Mouse (Mus musculus) intestine, embryonic 15.5 days (tissue): ENCODE results near the gene Ddx55. TPM values are rescaled to one million over a fixed set of nuclear protein-coding genes. Genes with fewer than 3 reads are reported as not detected.

ENCODE experiments used
- ATAC-seq: fragments of 200-750 bp; cut with Nextera tagmentation; 2 replicates; pipeline ENCODE4 v1.8.0; 2017; ENCODE audit warnings: moderate TSS enrichment, moderate library complexity
- H3K27ac ChIP-seq: fragments of 300-500 bp; sonication (generic); 2 replicates; pipeline ENCODE4 v1.5.1; 2015; ENCODE audit warnings: mild to moderate bottlenecking, inconsistent platforms
- H3K27me3 ChIP-seq: fragments of 300-500 bp; sonication (generic); replicated peaks from 2 replicates; pipeline ENCODE4 v1.6.1; 2015; ENCODE audit warnings: inconsistent platforms
- H3K36me3 ChIP-seq: fragments of 300-500 bp; sonication (generic); 2 replicates; pipeline ENCODE4 v1.6.1; 2015; ENCODE audit warnings: inconsistent platforms
- H3K4me1 ChIP-seq: fragments of 300-500 bp; sonication (generic); replicated peaks from 2 replicates; pipeline ENCODE4 v1.6.1; 2015; ENCODE audit warnings: inconsistent platforms
- H3K4me2 ChIP-seq: fragments of 300-500 bp; sonication (generic); replicated peaks from 2 replicates; pipeline ENCODE4 v1.6.1; 2015; ENCODE audit warnings: mild to moderate bottlenecking, inconsistent platforms
- H3K4me3 ChIP-seq: fragments of 300-500 bp; sonication (generic); replicated peaks from 2 replicates; pipeline ENCODE4 v1.5.1; 2015; ENCODE audit warnings: inconsistent platforms
- H3K9ac ChIP-seq: fragments of 300-500 bp; sonication (generic); 2 replicates; pipeline ENCODE4 v1.6.1; 2015; ENCODE audit warnings: inconsistent platforms
- H3K9me3 ChIP-seq: fragments of 300-500 bp; sonication (generic); 2 replicates; pipeline ENCODE4 v1.6.1; 2016; ENCODE audit warnings: inconsistent platforms
- WGBS: fragments of 180-500 bp; shearing (Covaris S2); methylation state at CpG from one replicate; pipeline ENCODE4 v1.1.7; 2015; 5-methylcytosine and 5-hydroxymethylcytosine counted together
- polyA plus RNA-seq: library from polyadenylated mRNA; unstranded; fragments of >200 nt; fragmentation: Nextera tagmentation; extraction: Ambion mirVana; gene quantifications from 2 replicates; pipeline ENCODE4 v1.2.1, GENCODE M21; 2015

The Ddx55 gene
- polyA plus RNA-seq, result 13.9 and 15.9 TPM in 2 replicates

DNA sequence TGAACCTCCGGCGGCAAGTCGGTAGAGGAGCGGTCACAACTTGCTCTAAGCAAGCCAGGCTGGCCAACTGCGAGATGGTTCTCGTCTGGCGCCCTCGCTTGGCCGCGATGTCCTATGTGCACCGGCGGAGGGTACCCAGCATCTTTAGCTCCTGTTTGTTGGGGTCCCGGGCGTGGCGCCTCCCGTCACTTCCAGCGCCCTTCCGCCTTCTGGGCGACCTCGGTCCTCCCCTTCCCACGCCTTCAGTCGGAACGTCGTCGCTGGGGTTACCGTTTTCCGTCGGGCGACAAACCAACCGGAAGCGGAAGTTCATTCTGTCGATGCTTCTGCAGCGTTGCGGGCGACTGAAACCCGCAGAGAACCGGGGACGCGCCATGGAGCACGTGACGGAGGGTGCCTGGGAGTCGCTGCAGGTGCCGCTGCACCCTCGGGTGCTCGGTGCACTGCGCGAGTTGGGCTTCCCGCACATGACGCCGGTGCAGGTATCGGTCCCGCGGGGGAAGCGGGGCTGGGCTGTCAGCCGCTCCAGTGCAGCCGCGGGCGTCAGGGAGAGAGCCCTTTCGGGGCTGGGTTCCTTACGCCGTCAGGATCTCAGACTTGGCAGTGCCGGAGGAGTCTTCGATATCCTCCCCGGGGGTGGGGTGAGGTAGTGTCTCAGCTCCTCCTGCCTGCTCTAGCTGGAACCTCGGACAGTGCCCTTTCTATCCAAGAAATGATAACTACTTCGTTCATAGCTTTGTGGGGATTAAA, at the start of gene Ddx55:
TSS of gene Ddx55 (plus strand) at position 307 of the 750 bp plus-strand sequence.
- Histone ChIP-seq H3K4me1 (peaks cover 3% of the 10 kb centered on the region; the same call in 1 of the 2 replicates), H3K4me3 (peak within 1 kb of the TSS; percentile 98), H3K27ac (peak within 1 kb of the TSS; percentile 82), H3K4me2 (peak within 1 kb of the TSS; percentile 83), H3K27me3 (no peaks in the 10 kb centered on the region), H3K9me3 (no peaks in the 10 kb centered on the region), H3K36me3 (peaks cover 12% of the 10 kb centered on the region), H3K9ac (peak within 1 kb of the TSS; percentile 80)
- WGBS, result under 1% methylated on average over 66 of the region's 66 CpGs
- peak; percentile 90 for ATAC-seq

DNA sequence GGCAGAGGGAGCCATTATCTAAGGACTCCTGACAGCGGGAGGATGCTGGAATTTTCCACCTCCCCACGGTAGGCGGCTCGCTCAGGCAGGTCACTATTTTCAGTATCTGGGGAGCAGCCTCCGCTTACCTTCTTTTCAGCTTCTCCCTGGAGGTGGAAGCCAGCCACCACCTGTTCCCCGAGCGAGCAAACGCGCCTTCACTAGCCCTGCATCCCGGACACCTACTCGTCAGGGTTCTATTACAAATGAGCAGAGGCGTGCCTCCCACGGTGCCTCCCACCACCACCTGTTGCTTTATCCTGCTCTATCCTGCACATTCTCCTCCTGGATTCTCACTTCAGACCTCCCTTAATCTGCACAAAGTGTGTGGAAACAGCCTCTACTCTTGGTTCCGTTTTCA, 48.9 kb upstream of the Ddx55 start:
- Histone ChIP-seq H3K36me3 (no peaks in the 10 kb centered on the region), H3K9ac (no peak overlapping the region), H3K27me3 (no peaks in the 10 kb centered on the region), H3K4me3 (no peak overlapping the region), H3K9me3 (no peaks in the 10 kb centered on the region), H3K4me1 (peaks cover 10% of the 10 kb centered on the region; the same call in 1 of the 2 replicates), H3K27ac (no peak overlapping the region), H3K4me2 (no peak overlapping the region)
- 68% methylated on average over 14 of the region's 14 CpGs for WGBS
- ATAC-seq, result no peak

DNA sequence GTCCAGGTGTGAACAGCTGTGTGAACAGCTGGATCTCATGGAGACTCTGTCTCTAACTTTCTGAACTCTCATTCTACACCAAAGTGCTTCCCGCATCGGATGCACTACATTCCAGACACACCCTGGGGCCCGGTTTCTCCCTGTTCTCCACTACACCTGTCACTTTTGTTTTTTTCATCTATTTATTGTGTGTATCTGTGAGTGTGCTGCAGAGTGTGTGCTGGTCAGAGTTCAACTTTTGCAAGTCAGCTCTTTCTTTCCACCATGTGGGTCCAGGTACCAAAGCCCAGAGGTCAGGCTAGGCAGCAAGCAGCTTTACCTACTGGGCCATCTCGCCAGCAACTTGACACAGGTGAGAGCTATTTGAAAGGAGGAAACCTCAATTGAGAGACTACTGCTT, 47.4 kb upstream of the Ddx55 start:
- Histone ChIP-seq H3K4me1 (peaks cover 9% of the 10 kb centered on the region), H3K4me2 (no peak overlapping the region), H3K36me3 (no peaks in the 10 kb centered on the region), H3K9me3 (no peaks in the 10 kb centered on the region), H3K4me3 (no peak overlapping the region), H3K27me3 (no peaks in the 10 kb centered on the region), H3K9ac (no peak overlapping the region), H3K27ac (no peak overlapping the region)
- peak; percentile 65 for ATAC-seq
- WGBS, result 58% methylated on average over 4 of the region's 4 CpGs

DNA sequence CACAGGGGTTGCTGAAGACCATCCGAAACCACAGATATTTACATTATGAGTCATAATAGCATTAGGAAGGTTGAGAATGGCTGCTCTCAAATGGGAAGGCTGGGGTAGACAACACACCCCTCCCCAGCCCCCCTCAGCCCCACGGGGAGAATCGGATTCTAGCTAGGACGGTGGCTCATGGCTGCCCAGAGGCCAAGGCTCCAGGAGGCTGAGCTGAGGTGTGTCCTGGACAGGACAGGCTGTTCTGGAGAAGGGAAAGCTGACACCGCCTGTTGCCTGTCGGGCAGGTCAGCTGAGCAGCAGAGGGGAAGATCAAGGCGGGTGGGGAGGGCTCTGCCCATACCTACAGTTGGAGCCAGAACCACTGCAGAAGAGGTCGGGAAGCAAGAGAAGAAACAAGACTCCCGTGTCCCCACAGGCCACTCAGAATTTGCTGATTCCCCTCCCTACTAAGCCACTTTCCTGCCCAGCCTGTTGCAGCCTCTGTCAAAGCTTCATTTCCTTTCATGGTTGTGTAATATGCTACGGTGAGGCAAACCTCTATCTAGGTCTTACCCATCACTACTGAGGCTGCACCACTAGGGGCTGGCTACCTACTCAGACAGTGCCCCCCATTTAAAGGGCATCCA, 45.8 kb upstream of the Ddx55 start:
- H3K27me3 ChIP-seq, result no peaks in the 10 kb centered on the region
- H3K4me3 ChIP-seq, result no peak overlapping the region
- H3K9ac ChIP-seq, result no peak overlapping the region
- H3K27ac ChIP-seq, result no peak overlapping the region
- WGBS, result 29% methylated on average over 10 of the region's 10 CpGs
- ATAC-seq, result 0 out of 2 replicates have a peak, but pooled peaks have one; percentile 9
- H3K4me1 ChIP-seq, result peaks cover 9% of the 10 kb centered on the region
- H3K9me3 ChIP-seq, result no peaks in the 10 kb centered on the region
- no peaks in the 10 kb centered on the region for H3K36me3 ChIP-seq
- no peak overlapping the region for H3K4me2 ChIP-seq

DNA sequence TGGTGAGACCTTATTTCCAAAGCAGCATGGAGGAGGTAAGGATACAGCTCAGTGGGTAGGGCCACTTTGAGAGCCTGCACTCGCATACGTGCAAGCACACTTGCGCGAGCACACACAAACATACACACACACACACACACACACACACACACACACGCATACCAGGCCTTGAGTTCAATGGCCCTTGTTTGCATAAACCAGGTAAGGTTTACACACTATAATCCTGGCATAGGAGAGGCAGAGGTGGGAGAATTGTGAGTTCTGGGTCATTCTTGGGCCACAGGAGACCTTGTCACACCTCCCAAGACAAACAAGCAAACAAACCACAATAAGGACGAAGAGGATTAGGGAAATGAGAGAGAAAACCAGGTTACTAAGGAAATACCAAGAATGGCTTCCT, 43.5 kb upstream of the Ddx55 start:
- no peak overlapping the region for H3K27ac ChIP-seq
- H3K27me3 ChIP-seq, result no peaks in the 10 kb centered on the region
- H3K36me3 ChIP-seq, result peaks cover 10% of the 10 kb centered on the region; the same call in 1 of the 2 replicates
- no peak overlapping the region for H3K4me2 ChIP-seq
- H3K4me3 ChIP-seq, result no peak overlapping the region
- no peaks in the 10 kb centered on the region for H3K9me3 ChIP-seq
- H3K4me1 ChIP-seq, result peaks cover 9% of the 10 kb centered on the region
- 82% methylated on average over 6 of the region's 6 CpGs for WGBS
- no peak overlapping the region for H3K9ac ChIP-seq
- no peak for ATAC-seq

DNA sequence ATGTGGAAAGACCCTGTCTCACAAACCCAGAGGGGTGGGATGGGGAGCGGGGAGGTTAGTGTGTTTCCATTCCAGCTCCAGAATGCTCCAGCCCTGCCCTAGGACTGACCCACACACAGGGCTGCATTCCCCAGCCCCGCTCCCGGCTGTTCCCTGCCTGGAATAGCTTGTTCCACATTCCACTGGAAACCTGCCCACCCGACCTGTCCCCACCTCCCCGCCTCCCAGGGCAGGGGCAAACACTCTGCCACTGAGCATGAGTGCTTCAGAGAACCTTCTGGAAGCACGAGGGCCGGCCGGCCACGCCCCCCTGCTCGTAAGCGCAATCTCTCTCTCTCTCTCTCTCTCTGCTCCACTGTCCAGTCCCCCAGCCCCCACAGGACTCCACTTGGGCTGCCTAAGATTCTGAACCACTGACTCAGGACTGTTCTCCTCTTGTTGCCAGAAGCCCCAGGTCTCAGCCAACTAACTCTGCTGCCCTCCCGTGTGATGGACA, 42.9 kb upstream of the Ddx55 start:
- peaks cover 9% of the 10 kb centered on the region for H3K4me1 ChIP-seq
- H3K9me3 ChIP-seq, result no peaks in the 10 kb centered on the region
- H3K4me2 ChIP-seq, result no peak overlapping the region
- ATAC-seq, result no peak
- 59% methylated on average over 12 of the region's 12 CpGs for WGBS
- no peak overlapping the region for H3K4me3 ChIP-seq
- H3K9ac ChIP-seq, result no peak overlapping the region
- H3K27me3 ChIP-seq, result no peaks in the 10 kb centered on the region
- no peak overlapping the region for H3K27ac ChIP-seq
- peaks cover 13% of the 10 kb centered on the region; the same call in 1 of the 2 replicates for H3K36me3 ChIP-seq

DNA sequence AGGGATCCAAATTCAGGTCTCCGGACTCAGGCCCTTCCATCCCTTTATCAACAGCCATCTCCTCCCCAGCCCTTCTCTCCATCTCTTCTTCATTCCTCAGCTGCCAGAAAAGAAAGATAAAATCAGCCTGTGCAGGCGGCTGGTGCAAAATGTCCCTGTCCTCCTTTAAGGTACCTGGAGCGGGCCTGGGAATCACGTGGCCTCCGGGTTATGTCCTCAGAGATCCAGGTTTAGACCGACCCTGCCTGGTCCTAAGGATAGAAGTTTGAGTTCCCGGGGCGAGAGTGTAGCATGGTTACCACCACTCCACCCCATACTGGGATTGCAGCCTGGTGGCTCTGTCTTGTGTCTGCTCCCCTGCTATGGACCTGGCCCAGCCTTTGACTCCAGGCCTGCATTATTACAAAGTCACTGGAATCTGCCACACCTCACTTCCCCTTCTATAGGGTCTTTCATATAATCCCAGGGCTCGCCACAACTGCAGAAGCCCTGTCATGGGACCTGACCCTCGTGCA, 42.1 kb upstream of the Ddx55 start:
- H3K27me3 ChIP-seq, result no peaks in the 10 kb centered on the region
- H3K27ac ChIP-seq, result no peak overlapping the region
- 91% methylated on average over 10 of the region's 10 CpGs for WGBS
- H3K4me1 ChIP-seq, result peaks cover 9% of the 10 kb centered on the region
- H3K4me3 ChIP-seq, result no peak overlapping the region
- peaks cover 13% of the 10 kb centered on the region; the same call in 1 of the 2 replicates for H3K36me3 ChIP-seq
- no peak overlapping the region for H3K4me2 ChIP-seq
- H3K9ac ChIP-seq, result no peak overlapping the region
- no peaks in the 10 kb centered on the region for H3K9me3 ChIP-seq
- no peak for ATAC-seq

DNA sequence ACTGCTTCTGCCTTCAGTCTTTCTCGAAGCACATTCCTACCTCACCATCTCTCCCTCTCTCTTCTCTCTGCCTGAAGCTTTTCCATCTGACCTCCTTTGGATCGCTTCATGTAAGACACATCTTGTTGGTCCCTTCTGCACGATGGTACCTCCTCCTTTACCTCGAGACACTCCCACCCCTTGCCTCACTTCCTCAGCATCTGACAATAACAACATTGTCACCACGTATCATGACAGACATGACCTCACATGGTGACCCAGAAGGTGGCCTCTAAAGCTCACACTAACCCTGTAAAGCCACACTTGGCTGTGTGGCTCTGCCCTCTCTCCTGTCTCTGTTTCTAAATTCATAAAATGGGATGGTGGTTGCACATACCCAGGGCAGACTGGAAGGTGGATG, 36.9 kb upstream of the Ddx55 start:
- peaks cover 16% of the 10 kb centered on the region; the same call in 1 of the 2 replicates for H3K36me3 ChIP-seq
- H3K4me3 ChIP-seq, result no peak overlapping the region
- no peaks in the 10 kb centered on the region for H3K27me3 ChIP-seq
- WGBS, result 84% methylated on average over 5 of the region's 5 CpGs
- H3K4me2 ChIP-seq, result no peak overlapping the region
- no peaks in the 10 kb centered on the region for H3K9me3 ChIP-seq
- H3K9ac ChIP-seq, result no peak overlapping the region
- no peak overlapping the region for H3K27ac ChIP-seq
- ATAC-seq, result no peak
- no peaks in the 10 kb centered on the region for H3K4me1 ChIP-seq

DNA sequence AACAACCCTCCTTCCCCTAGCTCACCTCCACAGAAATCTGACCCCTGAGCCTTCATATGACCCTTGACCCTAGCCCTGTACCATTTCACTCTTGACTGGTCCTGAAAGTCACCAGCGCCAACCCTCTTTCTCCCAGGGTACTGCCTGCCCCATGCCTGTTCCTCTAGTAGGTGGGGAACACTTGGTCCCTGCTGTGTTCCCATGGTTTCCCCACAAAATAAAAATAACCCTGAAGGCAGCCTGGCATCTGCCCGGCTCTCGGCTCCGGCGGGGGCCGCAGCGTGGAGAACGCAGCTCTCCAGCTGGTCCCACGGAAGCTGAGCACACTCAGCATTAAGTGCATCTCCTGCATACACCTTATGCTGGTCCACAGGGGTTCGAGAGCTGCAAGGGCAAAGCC, 34.0 kb upstream of the Ddx55 start:
- Histone ChIP-seq H3K4me3 (no peak overlapping the region), H3K4me1 (no peaks in the 10 kb centered on the region), H3K27me3 (no peaks in the 10 kb centered on the region), H3K4me2 (no peak overlapping the region), H3K36me3 (peaks cover 7% of the 10 kb centered on the region; the same call in 1 of the 2 replicates), H3K9ac (no peak overlapping the region), H3K9me3 (no peaks in the 10 kb centered on the region), H3K27ac (no peak overlapping the region)
- WGBS, result 93% methylated on average over 10 of the region's 10 CpGs
- no peak for ATAC-seq

DNA sequence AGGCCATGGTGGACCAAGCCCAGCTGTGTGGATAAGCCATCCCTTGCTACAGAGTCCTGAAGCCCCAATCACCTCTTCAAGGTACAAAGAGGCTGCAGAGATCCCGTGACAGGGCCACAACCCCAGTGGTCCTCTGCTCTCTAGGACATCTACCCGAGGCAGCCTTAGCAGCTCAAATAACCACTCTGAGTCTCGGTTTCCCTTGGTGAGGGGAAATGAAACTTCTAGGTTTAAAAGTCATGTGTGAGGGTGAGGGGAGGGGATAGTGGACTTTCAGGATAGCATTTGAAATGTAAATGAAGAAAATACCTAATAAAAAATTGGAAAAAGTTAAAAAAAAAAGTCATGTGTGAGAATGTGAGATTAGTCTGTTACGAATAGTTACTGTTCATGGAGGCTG, 31.1 kb upstream of the Ddx55 start:
- no peak for ATAC-seq
- Histone ChIP-seq H3K9ac (no peak overlapping the region), H3K4me3 (no peak overlapping the region), H3K4me1 (no peaks in the 10 kb centered on the region), H3K36me3 (0 out of 2 replicates have a peak, but pooled peaks cover 4% of the 10 kb centered on the region), H3K27me3 (no peaks in the 10 kb centered on the region), H3K4me2 (no peak overlapping the region), H3K27ac (no peak overlapping the region), H3K9me3 (no peaks in the 10 kb centered on the region)
- 86% methylated on average over 4 of the region's 4 CpGs for WGBS

DNA sequence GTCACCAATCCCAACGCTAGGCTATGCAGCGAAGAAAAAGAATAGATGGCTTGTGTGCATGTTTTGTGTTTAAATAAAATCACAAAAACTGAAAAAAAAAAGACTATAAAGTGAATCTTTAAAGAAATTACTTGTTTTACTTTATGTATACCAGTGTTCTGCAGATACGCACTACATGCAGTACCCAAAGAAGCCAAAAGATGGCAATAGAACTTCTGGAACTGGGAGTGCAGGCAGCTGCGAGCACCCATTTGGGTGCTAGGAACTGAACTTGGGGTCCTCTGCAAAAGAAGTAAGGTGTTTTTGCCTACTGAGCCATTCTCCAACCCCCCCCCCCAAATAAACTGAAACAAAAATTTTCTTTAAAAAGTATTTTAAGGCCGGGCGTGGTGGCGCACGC, 29.6 kb upstream of the Ddx55 start:
- Histone ChIP-seq H3K9ac (no peak overlapping the region), H3K27ac (no peak overlapping the region), H3K4me3 (no peak overlapping the region), H3K4me1 (0 out of 2 replicates have a peak, but pooled peaks cover 1% of the 10 kb centered on the region), H3K27me3 (no peaks in the 10 kb centered on the region), H3K36me3 (0 out of 2 replicates have a peak, but pooled peaks cover 4% of the 10 kb centered on the region), H3K4me2 (no peak overlapping the region), H3K9me3 (no peaks in the 10 kb centered on the region)
- WGBS, result 94% methylated on average over 8 of the region's 8 CpGs
- no peak for ATAC-seq

DNA sequence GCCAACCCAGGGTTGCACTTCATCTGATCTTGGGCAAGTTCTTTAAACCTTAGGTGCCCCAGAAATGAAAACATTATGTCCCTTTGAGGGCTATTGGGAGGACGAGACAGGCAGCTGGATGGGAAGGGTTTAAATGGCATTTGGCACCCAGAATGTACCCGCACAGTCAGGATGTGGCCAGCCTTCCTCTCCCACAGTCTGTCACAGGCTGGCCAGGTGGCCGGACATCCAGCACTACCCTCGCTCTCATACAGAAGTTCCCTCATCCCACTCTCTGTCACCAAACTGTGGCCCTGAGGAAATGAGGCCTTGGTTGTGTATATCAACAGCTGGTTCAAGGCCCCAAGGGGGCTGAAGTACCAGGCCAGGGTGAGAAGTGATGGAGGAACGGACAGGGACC, 27.7 kb upstream of the Ddx55 start:
- Histone ChIP-seq H3K4me3 (no peak overlapping the region), H3K27ac (no peak overlapping the region), H3K36me3 (0 out of 2 replicates have a peak, but pooled peaks cover 4% of the 10 kb centered on the region), H3K27me3 (no peaks in the 10 kb centered on the region), H3K9me3 (no peaks in the 10 kb centered on the region), H3K4me1 (peaks cover 20% of the 10 kb centered on the region), H3K9ac (no peak overlapping the region), H3K4me2 (no peak overlapping the region)
- no peak for ATAC-seq
- WGBS, result 92% methylated on average over 5 of the region's 5 CpGs
